Mouse (Mus musculus) adrenal gland, adult 2 months (tissue): Measurements from ENCODE around the gene Actg2. TPM values are rescaled to one million over a fixed set of nuclear protein-coding genes. Genes with fewer than 3 reads are reported as not detected.
A peak's percentile ranks its signal among the peaks of the same experiment; 100 is the strongest.

Source experiments
- DNase-seq: peaks from one replicate; pipeline ENCODE4 v3.0.0; 2021
- polyA plus RNA-seq: library from polyadenylated mRNA; depleted of rRNA; stranded (reverse); fragments of >200 nt; gene quantifications from 2 replicates; pipeline ENCODE4 v1.2.3, GENCODE M21; 2012
- total RNA-seq, 2 experiments: library from RNA; stranded (reverse); gene quantifications; 2 replicates each; pipeline ENCODE4 v1.2.3; 2021

Actg2 gene
- total and polyA plus RNA-seq, 3 experiments: 0.80 to 0.97 (median 0.81) TPM

- peak; percentile 55 for DNase-seq
These were observed 23.6 kb downstream of the Actg2 start for GRCm38 (mm10) chr6:83512495-83512894.

DNA sequence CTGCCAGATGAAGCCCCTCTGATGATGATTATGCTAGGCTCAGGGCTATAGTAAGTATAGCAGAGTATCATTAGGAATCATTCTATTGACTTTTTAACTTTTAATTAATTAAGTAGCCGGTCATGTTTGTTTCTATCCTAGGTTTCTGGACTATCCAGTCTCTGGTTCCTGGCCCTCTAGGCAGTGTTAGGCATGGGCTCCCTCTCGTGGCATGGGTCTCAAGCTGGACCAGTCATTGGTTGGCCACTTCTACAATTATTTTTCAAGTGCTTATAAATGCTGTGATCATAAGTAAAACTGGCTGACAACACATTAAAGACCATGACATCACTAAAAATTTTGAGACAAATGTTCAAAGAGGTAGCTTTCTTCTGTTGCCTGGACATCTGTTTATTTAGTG lies 25.9 kb downstream of the Actg2 start:
- no peak for DNase-seq

DNA sequence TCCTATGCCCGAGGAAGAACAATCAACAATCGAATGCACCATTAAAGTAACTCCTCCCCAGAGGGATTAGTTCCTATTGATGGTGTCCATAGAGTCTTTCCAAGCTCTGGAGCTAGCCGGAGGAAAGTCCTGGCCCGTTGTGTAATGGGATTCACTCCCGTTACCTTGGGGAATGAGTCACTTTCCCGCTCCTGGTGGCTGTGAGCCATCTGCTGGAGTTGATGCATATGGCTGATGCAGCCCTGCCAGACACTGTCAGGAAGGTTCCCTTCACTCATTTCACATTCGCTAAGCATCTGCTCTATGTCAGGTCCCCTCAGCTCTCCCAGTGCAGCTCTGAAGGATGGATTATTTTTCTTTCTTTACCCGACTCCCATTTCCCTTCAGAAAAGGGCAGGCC lies 26.6 kb downstream of the Actg2 start:
- DNase-seq: peak; percentile 88

DNA sequence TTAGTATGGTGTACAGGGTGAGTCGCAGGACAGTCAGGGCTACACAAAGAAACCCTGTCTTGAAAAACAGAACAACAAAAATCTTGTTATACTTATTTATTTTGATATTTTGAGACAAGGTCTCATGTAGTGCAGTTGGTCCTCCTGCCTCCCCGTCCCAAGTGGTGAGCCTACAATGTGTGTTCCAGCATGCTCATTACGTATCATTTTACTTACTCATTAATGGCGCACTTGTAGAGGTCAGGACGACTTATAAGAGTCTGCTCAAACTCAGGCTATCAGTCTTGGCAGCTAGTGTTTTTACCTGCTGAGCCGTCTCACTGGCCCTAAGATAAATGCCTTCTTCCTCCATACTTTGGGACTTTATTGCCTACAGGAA lies 28.9 kb downstream of the Actg2 start:
- DNase-seq: no peak

- DNase-seq: peak; percentile 97
These were observed 29.6 kb downstream of the Actg2 start, which contains the start of gene Dguok for GRCm38 (mm10) chr6:83506258-83507167. Gene Dguok (minus strand): TSS chr6:83506969.

DNA sequence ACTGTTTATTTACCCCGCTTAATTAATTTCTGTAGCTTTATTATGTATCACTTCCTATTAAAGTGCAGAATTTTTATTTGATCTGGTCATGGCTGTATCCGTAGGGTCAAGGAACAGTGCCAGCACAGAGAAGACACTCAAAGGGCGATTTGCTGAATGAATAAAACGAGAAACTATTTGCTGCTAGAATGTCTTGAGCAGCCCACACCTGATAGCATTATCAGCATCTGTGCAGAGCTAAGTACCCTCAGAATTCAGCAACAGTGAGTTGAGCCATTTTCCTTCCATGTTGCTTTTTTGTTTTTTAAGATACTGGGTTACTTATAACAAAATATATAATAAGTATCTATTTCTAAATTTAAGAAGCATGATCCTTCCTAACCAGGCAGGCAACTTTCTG lies 30.5 kb downstream of the Actg2 start:
- no peak for DNase-seq

DNA sequence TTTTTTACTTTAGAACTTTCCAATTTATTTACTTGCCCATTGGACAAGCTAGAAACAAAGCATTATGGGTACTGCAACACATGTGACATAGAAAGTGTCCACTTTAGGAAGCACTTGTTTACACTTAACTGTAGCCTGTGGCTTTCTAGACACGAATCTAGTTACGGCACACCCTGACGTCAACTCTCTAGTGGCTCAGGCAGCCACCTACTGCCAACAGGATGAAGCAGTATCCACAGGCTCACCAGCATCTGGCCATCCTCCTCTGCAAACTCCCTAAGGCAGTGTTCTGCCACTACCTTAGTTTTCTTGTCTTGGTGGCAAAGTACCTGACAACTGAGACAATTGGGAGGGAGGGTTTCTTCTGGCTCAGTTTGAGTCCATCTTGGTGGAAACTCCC lies 32.7 kb downstream of the Actg2 start:
- no peak for DNase-seq

DNA sequence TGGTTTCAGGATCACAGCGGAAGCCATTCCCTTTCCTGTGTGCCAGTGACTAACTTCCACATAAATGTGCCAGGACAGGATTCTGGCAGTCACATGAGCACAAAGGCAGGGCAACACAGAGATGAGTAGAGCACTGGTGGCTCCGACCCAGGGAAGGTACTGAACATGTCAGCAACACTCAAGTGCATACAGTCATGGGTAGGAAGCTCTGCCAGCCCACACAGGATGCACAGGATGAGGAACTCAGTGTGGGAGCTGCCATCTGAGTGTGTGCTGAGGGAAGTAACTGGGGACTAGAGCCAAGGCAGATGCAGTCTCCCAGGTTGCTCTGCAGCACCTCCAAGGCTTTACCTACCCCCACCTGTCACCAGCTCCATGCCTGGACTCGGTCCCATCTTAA lies 33.4 kb downstream of the Actg2 start:
- DNase-seq: no peak

DNA sequence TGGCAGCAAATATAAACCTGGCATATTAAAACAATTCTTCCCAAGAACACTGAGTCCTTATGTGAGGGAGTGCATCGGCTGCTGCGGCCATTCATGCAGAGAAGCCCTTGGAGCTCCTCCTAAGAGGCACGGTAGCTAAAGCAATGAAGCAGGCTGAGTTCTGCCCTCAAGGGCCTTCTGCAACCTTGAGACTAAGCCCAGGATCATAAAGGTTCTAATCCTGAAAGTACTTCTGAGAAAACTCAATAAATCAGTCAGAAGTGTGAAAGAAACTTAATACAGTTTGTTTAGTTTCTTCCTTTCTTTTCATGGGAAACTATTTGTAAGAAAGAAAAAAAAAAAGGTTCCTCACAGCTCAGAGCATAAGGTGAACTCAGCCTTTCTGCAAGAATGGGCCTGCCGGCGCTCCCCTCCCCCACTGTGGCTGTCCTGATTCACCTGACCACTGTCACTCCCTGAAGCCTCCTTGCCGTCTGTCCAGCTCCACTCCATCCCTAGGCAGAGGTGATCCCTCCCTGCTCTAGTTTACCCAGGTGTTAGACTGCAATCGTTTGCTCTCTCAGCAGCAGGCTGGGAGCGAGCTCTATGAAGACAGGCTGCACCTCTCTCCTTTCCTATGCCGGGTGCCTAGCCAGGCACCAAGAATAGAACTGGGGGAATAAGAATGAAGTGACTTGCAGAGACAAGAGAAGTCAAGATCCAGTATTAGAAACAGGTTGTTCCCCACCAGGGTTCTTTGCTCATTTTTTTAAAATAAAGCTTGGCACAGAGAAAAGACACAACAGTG lies 34.3 kb downstream of the Actg2 start:
- DNase-seq: no peak

GRCm38 (mm10) chr6:83500462-83500861 lies 35.6 kb downstream of the Actg2 start:
- DNase-seq: no peak

DNA sequence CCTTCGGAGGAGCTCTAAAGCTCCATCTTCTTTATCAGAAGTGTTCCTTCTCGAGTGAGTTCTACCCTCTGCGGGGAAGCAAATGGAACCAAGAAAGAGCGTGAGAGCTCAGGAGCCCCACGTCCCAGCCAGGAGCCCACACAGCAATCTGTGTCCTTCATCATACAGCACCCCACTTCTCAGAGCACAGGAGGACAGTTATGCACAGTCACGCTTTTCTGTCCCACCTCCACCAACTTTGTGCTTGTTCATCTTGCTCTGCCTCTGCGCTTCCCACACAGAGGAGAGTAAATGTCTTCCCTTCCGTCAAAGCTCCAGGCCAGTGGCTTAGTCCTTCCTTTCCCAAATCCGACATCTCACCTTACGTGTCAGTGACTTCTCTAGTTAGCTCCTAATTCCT lies 37.0 kb downstream of the Actg2 start:
- DNase-seq: no peak

GRCm38 (mm10) chr6:83496753-83497710 lies 39.0 kb downstream of the Actg2 start:
- peak; percentile 78 for DNase-seq

GRCm38 (mm10) chr6:83496009-83496752 lies 39.9 kb downstream of the Actg2 start:
- DNase-seq: peak; percentile 92

DNA sequence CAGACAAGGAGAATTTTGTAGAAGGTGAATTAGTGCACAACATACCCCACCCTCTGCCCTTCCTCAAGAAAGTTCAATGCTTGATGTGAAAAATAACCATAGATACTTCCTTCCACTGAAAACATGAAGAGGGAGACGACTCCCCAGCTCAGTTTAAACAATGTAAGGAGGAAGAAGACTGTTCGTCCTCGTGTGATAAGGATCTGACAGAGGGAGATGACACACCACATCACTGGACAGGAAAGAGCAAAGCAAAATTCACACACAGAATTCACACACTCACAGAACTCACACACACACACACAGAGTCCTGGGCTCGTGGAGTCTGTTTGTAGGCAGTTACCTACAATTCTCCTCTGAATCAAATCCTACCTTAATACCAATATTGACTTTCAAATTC lies 45.4 kb downstream of the Actg2 start:
- no peak for DNase-seq

- DNase-seq: no peak
These were observed 47.9 kb downstream of the Actg2 start for GRCm38 (mm10) chr6:83488200-83488599.

DNA sequence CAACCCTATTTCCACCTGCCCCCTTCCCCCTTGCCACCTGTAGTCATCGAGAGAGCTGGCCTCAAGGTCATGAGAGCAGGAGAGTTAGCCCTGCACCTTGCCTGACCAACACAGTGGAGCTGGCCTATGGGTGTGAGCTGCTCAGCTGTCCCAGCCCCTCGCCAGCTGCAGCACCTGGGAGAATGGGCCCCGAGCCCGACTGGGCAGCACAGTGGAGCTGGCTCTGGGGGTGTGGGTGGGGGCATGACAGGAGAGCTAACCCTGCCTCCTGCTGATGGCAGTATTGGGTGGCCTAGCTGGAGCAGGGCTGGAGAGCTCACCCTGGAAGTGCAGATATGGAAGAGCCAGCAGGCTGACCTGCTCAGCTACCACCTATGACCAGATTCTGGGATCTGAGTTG lies 48.8 kb downstream of the Actg2 start:
- no peak for DNase-seq

GRCm38 (mm10) chr6:83485854-83486253 lies 50.2 kb downstream of the Actg2 start:
- DNase-seq: no peak

- DNase-seq: no peak
These were observed 52.3 kb downstream of the Actg2 start for GRCm38 (mm10) chr6:83483776-83484175.

GRCm38 (mm10) chr6:83482418-83483085 lies 53.5 kb downstream of the Actg2 start:
- DNase-seq: no peak

- DNase-seq: no peak
These were observed 55.9 kb downstream of the Actg2 start for GRCm38 (mm10) chr6:83480019-83480655.
